Mouse (Mus musculus): ENCODE data around the gene Klhdc7b. TPM values are rescaled to one million over a fixed set of nuclear protein-coding genes. Genes with fewer than 3 reads are reported as not detected.

Gene Klhdc7b
- total and polyA plus RNA-seq, 3 experiments, result not detected

DNA sequence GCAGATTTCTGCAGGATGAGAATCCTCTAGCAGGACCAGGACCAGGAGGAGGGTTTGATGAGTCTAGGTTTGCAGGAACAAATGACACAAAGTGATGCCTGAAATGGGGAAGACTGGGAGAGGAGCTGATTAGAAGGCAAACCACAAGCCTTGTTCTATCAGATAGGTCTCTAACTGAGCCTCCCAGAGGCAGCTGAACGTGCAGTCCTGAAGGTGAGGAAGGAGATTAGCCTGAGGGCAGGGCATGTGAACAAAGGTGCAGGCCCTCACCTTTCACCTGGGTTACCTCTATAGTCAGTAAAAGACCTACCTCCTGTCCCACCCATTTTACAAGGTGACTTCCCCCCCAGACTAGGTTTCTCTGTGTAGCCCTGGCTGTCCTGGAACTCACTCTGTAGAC lies 15.0 kb downstream of the Klhdc7b start:
- in situ Hi-C loops (cut with MboI; ENCODE audit: low pct_ligation_motif_present, low pct_unique_long_range_greater_than_20kb, low sequenced_read_pairs) (no loop called here), dilution Hi-C loops (cut with MboI; ENCODE audit: extremely low pct_ligation_motif_present, extremely low pct_unique_long_range_greater_than_20kb, low sequenced_read_pairs) (no loop called here)
- H3K27ac ChIP-seq (ENCODE audit: insufficient read depth, low read depth), result no peak overlapping the region
- no peak overlapping the region for H3K9ac ChIP-seq (ENCODE audit: insufficient read depth, low read depth)
- H3K4me3 ChIP-seq (replicated peaks in 1 of 3; ENCODE audit: low read depth in 2 of 3, low read length in 2 of 3, poor library complexity in 1 of 3), result no peak overlapping the region
- no peaks in the 10 kb centered on the region for H3K4me1 ChIP-seq (ENCODE audit: control insufficient read depth in 1 of 2, insufficient read depth in 2 of 2)
- no peak overlapping the region for H3K4me2 ChIP-seq (ENCODE audit: insufficient read depth, low read depth, poor library complexity, severe bottlenecking)
- H3K36me3 ChIP-seq (replicated peaks in 1 of 2; ENCODE audit: control insufficient read depth in 1 of 2, insufficient read depth in 1 of 2, low read length in 1 of 2), result no peaks in the 10 kb centered on the region
- no peaks in the 10 kb centered on the region for H3K9me3 ChIP-seq (replicated peaks; ENCODE audit: low read length)
- TF ChIP-seq MEF2A (IDR thresholded peaks at IDR 0.05; ENCODE audit: borderline replicate concordance, low read depth, low read length), result no peak
- TF ChIP-seq NRF1 (IDR thresholded peaks at IDR 0.05; ENCODE audit: low read depth, low read length), result no peak
- TF ChIP-seq ZKSCAN1 (IDR thresholded peaks at IDR 0.05; ENCODE audit: borderline replicate concordance, low read depth, low read length), result no peak
- TF ChIP-seq EP300 (IDR thresholded peaks at IDR 0.05; ENCODE audit: low read length), result no peak
- TF ChIP-seq POLR2AphosphoS2 (IDR thresholded peaks at IDR 0.05; ENCODE audit: low read depth, low read length), result no peak
- TF ChIP-seq RCOR1 (conservative IDR thresholded peaks at IDR 0.05; ENCODE audit: low read depth, low read length), result no peak
- no peak for TF ChIP-seq KAT2A (IDR thresholded peaks at IDR 0.05; ENCODE audit: insufficient replicate concordance, low read length)
- TF ChIP-seq TCF12 (IDR thresholded peaks at IDR 0.05; ENCODE audit: low read depth, low read length), result no peak
- no peak for DNase-seq (ENCODE audit: extremely low read depth)
- H3K27me3 ChIP-seq (replicated peaks), result peaks cover 23% of the 10 kb centered on the region
- H3K79me2 ChIP-seq (replicated peaks; ENCODE audit: control insufficient read depth, extremely low read depth, insufficient read depth, poor library complexity, severe bottlenecking), result no peaks in the 10 kb centered on the region

DNA sequence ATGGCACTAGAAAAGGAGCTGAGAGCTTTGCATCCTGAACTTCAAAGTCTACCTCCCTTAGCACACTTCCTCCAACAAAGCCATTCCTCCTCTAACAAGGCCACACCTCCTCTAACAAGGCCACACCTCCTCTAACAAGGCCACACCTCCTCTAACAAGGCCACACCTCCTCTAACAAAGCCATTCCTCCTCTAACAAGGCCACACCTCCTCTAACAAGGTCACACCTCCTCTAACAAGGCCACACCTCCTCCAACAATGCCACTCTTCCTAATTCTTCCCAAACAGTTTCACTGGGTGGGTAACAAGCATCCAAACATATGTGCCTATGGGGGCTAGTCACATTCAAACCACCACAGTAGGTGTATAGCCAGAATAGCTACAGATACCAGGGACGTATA lies 17.8 kb downstream of the Klhdc7b start:
- no peaks in the 10 kb centered on the region for H3K79me2 ChIP-seq (replicated peaks; ENCODE audit: control insufficient read depth, extremely low read depth, insufficient read depth, poor library complexity, severe bottlenecking)
- no peak overlapping the region for H3K27ac ChIP-seq (ENCODE audit: insufficient read depth, low read depth)
- H3K4me2 ChIP-seq (ENCODE audit: insufficient read depth, low read depth, poor library complexity, severe bottlenecking), result no peak overlapping the region
- DNase-seq (ENCODE audit: extremely low read depth), result peak; percentile 4
- peaks cover 5% of the 10 kb centered on the region for H3K9me3 ChIP-seq (replicated peaks; ENCODE audit: low read length)
- no peaks in the 10 kb centered on the region for H3K36me3 ChIP-seq (replicated peaks in 1 of 2; ENCODE audit: control insufficient read depth in 1 of 2, insufficient read depth in 1 of 2, low read length in 1 of 2)
- no peak for TF ChIP-seq HCFC1 (IDR thresholded peaks at IDR 0.05; ENCODE audit: low read depth, low read length)
- TF ChIP-seq USF1 (IDR thresholded peaks at IDR 0.05; ENCODE audit: low read depth, low read length), result no peak
- no peak for TF ChIP-seq JUND (conservative IDR thresholded peaks at IDR 0.05; ENCODE audit: low read depth, low read length)
- TF ChIP-seq POLR2AphosphoS2 (IDR thresholded peaks at IDR 0.05; ENCODE audit: low read depth, low read length), result no peak
- no peak for TF ChIP-seq TCF12 (IDR thresholded peaks at IDR 0.05; ENCODE audit: low read depth, low read length)
- no peak for TF ChIP-seq MXI1 (IDR thresholded peaks at IDR 0.05; ENCODE audit: low read depth, low read length)
- TF ChIP-seq ZNF384 (IDR thresholded peaks at IDR 0.05; ENCODE audit: low read depth, low read length), result no peak
- no peak for TF ChIP-seq BHLHE40 (IDR thresholded peaks at IDR 0.05; ENCODE audit: low read depth, low read length)
- no peak for TF ChIP-seq ZMIZ1 (IDR thresholded peaks at IDR 0.05; ENCODE audit: low read depth, low read length)
- TF ChIP-seq KAT2A (IDR thresholded peaks at IDR 0.05; ENCODE audit: insufficient replicate concordance, low read length), result no peak
- TF ChIP-seq TBP (conservative IDR thresholded peaks at IDR 0.05; ENCODE audit: low read depth, low read length), result no peak
- TF ChIP-seq UBTF (IDR thresholded peaks at IDR 0.05; ENCODE audit: low read depth, low read length), result no peak
- TF ChIP-seq NRF1 (IDR thresholded peaks at IDR 0.05; ENCODE audit: low read depth, low read length), result no peak
- TF ChIP-seq SMC3 (IDR thresholded peaks at IDR 0.05; ENCODE audit: low read depth, low read length), result no peak
- TF ChIP-seq ELF1 (IDR thresholded peaks at IDR 0.05; ENCODE audit: low read depth, low read length), result no peak
- TF ChIP-seq MAZ (IDR thresholded peaks at IDR 0.05; ENCODE audit: low read depth, low read length), result no peak
- no peak overlapping the region for H3K9ac ChIP-seq (ENCODE audit: insufficient read depth, low read depth)
- dilution Hi-C loops (cut with MboI; ENCODE audit: extremely low pct_ligation_motif_present, extremely low pct_unique_long_range_greater_than_20kb, low sequenced_read_pairs), result no loop called here
- peaks cover 14% of the 10 kb centered on the region for H3K27me3 ChIP-seq (replicated peaks)
- H3K4me1 ChIP-seq (ENCODE audit: control insufficient read depth in 1 of 2, insufficient read depth in 2 of 2), result no peaks in the 10 kb centered on the region
- in situ Hi-C loops (cut with MboI; ENCODE audit: low pct_ligation_motif_present, low pct_unique_long_range_greater_than_20kb, low sequenced_read_pairs), result no loop called here
- no peak overlapping the region for H3K4me3 ChIP-seq (replicated peaks in 1 of 3; ENCODE audit: low read depth in 2 of 3, low read length in 2 of 3, poor library complexity in 1 of 3)
